ENCODE assay signal across 12 mouse cellular contexts in genomic region chr7:125812721-125813120, GRCm38 (mm10).
"Had no signal": no experiment of that assay in that cellular context is flagged by ENCODE, and none has a peak within 500 bp of the region (broad histone marks: within the 10 kb centered on the region; RNA-seq: fewer than 3 reads in every experiment).

No protein-coding gene starts in this region.

- DNase-seq: left cerebral cortex, postnatal 4 days; liver; liver, embryonic 13.5 days; liver, postnatal 0 days; lung, adult 18-20 months; lung, adult 2 months; lung, embryonic 14.5 days; lung, postnatal 10 days; lung, postnatal 14 days; lung, postnatal 36 days; lung, postnatal 4 days; midbrain, embryonic 14.5 days had no signal
